Mouse (Mus musculus) cerebellum, adult 18-20 months (tissue): ENCODE data around the gene Tssk1.

Experiments
- DNase-seq, 2 experiments: peaks; one replicate each; pipeline ENCODE4 v3.0.0; 2021

The Tssk1 gene

DNA sequence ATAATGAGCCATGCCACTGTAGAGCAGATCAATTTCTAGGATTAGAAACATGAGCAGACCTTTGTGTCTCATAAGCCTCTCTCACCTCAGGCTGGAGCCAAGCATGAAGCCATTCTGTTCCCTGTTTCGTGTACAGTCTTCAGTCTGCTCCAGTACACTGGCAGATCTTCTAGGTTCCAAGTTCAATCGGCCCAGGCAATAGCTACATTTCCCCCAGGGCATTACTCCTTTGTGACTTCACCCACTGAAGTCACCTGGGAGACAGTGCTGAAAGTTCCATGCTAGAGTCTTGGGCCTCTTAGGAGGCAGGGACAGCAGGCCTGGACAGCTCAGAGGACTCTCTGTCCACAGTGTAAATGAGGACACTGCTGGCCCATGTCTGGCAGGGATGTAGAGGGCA, at the start of gene Tssk1:
Tssk1 (plus strand) TSS at position 301 of the 400 bp plus-strand sequence.
- DNase-seq, result no peak

DNA sequence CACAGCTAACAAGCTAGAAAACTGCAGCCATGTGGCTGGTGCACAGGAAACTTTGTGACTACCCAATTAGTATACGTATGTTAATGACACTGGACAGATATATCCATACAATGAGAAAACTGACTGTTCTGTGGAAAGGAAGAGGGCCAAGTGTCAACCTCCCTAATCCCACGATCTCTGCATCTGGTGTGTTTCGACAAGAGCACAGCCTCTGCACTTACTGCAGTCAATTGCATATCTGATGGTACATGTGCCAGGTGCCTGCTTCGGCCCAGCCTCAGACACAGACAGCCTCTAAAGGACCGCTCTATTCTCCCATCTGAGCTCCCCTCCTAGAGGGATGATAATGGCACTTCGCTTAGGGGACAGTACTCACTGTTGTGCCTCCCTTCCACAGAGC, 45.6 kb upstream of the Tssk1 start:
- no peak for DNase-seq

- peak; percentile 75 to 78 for DNase-seq
These were observed 45.1 kb upstream of the Tssk1 start for GRCm38 (mm10) chr16:17848928-17849327.

DNA sequence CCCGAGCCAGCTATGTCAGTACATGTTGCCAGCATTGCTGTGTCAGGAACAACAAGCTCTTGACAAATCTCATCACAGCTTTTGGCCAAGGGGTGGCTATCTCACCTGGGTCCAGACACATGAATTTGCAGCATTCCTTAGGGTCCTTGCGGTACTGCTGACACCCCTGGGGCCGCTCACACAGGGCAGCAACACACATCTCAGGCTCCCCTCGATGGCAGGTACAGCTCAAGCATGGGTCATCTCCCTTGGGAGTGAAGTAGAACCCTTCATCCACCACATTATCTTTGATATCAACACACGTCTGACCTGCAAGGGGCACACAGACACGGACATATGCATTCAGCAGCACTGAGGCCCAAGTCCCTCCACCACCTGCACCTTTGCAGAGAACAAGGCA, 44.5 kb upstream of the Tssk1 start:
- DNase-seq, result no peak

- peak in 1 of 2 experiments; percentile 42 for DNase-seq
These were observed 42.7 kb upstream of the Tssk1 start for GRCm38 (mm10) chr16:17851331-17851730.

- peak; percentile 89 to 92 for DNase-seq
These were observed 42.2 kb upstream of the Tssk1 start for GRCm38 (mm10) chr16:17851860-17852259.

DNA sequence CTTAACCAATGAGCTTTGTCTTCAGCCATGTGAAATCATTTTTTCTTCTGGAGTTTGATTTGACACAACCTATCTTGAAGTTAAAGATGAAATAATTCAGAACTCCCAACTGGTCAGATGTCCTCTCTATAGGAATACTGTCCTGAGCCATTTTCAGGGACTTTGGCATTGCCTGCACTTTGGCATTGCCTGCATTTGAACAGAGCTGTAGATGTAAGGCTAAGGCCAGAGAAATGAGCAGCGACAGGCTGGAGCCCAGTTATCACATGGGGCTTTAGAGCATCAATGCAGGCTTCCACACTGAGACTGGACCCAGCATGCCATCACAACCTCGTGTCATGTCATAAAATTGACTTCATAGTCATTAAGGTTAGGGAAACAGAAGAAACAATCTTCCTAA, 40.8 kb upstream of the Tssk1 start:
- no peak for DNase-seq

GRCm38 (mm10) chr16:17857157-17857556, 36.9 kb upstream of the Tssk1 start:
- no peak for DNase-seq

DNA sequence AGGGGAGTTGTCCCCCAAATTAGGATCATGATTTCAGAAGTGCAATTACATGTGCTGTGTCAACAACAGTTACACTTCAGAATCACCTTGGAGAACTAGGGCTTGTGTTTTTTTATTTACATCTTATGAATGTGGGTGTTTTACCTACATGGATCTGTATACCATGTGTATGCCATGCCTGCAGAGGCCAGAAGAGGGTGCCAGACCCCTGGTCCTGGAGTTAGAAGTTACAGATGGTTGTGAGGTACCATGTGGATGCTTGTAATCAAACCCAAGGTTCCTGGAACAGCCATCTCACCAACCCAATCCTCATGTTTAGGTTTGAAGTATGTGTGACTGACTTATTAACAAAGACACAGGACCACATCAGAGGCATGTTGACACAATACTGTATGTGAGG, 35.4 kb upstream of the Tssk1 start:
- DNase-seq, result peak in 1 of 2 experiments; percentile 46

- DNase-seq, result no peak
These were observed 28.7 kb upstream of the Tssk1 start for GRCm38 (mm10) chr16:17865293-17865692.

- DNase-seq, result peak in 1 of 2 experiments; percentile 45
These were observed 28.3 kb upstream of the Tssk1 start for GRCm38 (mm10) chr16:17865770-17866169.

DNA sequence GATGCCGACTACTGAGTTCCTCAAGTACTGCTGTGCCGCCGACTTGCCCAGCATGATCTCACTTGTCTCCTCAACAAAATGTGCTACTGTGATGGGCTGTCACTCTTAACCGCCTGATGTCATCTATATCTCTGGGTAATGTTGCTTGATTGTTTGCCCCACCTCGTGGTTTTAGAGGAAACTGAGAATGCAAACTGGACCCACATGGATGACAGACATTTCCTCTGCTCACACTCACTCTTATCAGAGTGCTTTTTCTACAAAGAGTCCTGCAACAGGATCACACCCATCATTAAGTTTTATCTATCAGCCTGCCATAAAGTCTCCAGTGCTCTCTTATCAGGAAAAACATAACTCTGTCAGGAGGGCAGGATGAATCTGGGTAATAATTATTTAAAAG, 22.8 kb upstream of the Tssk1 start:
- no peak for DNase-seq

DNA sequence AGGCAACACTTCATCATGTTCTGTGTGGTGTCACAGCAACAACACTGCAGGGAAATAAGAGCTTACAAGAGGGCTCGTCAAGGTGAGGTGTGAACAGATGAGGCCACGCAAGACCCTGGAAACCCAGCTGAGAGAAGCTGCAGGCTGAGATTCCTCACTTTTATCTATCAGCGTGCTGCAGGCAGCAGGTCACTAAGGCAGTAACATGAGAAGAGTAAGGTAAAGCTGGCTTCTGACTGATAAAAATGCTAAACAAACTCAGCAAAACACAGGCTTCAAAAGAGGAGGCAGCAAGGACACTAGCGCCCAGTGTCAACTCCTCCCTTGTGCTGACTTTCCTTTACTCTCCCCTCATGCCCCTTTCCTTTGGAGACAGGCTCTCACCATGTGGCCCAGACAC, 21.0 kb upstream of the Tssk1 start:
- no peak for DNase-seq

- peak in 1 of 2 experiments; percentile 56 for DNase-seq
These were observed 18.8 kb upstream of the Tssk1 start for GRCm38 (mm10) chr16:17875174-17875573.

GRCm38 (mm10) chr16:17876096-17876495, 17.9 kb upstream of the Tssk1 start:
- no peak for DNase-seq

DNA sequence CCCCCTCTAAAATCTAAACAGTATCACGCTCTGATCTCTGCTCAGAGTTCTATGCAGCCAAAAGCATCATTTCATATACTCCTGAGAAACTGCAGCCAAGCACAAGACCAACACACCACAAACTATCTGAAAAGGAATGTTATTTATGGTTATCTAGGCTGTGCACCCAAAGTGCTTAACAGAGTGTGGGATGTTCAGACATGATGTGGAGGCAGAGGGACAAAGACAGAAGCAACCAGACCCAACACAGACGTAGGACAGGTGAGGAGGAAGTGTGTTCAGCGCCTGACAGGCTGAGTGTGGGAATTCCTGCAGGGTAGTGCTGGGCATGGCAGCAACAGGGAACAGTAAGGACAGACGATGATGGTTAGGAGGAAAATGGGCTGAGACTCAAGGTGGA, 14.5 kb upstream of the Tssk1 start:
- no peak for DNase-seq

DNA sequence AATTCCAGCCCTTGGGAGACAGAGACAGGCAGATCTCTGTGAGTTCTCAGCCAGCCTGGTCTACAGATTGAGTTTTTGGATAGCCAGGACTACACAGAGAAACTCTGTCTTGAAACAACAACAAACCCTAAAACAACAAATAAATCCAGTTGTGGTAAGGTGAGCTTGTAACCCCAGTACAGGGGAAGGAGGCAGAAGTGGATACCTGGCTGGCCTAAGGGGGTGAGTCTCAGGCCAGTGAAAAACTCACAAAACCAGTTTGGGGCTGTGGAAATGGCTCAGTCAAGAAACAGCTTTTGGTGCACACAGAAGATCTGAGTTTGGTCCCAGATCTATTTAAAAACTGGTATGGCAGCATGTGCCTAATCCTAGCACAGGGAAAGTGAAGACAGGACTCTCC, 11.8 kb upstream of the Tssk1 start:
- DNase-seq, result no peak

- DNase-seq, result no peak
These were observed 9.9 kb upstream of the Tssk1 start for GRCm38 (mm10) chr16:17884116-17884515.

DNA sequence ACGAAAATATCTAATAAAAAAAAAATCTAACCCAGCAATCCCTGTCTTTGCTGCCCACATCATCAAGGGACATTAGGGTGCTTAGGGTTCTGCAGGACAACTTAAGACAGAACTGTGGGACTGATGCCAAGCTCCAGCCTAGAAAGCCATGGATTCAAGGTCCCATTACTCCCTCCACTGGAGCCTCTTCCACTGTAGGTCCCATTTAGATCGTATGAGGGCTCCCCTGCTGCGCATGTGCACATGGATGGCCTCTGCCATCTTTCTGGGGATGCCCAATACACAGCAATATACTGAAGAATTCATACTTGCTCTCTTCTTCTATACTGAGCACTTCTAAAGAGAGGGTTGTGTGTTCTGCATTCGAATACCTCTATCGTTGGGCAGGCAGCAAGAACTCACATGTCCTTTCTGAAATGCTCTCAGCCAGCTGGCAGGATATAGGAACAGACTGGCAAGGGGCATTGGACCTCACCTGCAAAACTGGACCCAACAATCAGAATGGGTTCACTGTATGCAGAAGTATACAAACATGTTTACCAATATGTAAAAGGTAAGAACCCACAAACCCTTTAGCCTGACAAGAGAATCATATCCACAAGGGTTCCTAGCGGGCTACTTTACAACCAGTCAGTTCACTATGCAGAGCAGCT, 4.2 kb upstream of the Tssk1 start:
- peak; percentile 35 to 44 for DNase-seq

DNA sequence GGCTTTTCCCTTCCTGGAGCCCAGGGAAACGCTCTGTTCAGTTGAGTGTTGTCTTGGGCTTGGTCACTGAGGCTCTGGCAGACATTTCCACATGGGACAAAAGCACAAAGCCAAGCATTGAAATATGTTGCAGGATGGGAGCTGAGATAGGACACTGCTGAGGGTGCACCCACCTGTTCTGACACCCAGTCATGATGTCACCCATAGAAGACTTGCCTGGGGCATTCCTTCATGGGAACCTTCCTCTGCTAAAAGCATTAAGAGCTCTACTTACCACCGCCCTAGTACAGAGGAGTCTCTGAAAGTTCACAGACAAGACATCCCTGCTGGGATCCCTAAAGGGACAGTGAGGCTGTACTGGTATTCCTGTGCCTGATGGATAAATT, 3.7 kb upstream of the Tssk1 start:
- DNase-seq, result peak in 1 of 2 experiments; percentile 33

GRCm38 (mm10) chr16:17890917-17891566, 3.0 kb upstream of the Tssk1 start:
- peak; percentile 93 to 94 for DNase-seq

DNA sequence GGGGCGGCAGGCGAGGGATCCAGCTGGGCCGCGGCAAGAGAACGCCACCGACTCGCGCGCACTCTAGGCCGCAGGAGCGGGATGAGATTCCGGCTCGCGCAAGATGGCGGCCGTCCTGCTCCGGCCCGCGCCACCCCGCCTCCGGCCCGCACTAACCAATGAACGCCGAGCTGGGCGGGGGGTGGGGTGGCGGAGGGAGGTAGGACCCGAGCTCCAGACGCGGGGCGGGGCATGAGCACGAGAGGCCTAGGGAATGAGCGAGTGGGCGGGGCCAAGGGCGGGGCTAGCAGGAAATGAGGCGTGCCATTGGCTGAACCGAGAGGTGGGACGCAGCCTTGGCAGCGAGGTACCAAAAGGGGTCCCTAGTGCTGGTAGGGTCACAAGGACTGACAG, 2.5 kb upstream of the Tssk1 start, which contains the start of gene Gm20518:
Gm20518 (minus strand) TSS at position 105 of the 393 bp plus-strand sequence.
- peak; percentile 100 for DNase-seq

- DNase-seq, result peak; percentile 88 to 89
These were observed 1.4 kb upstream of the Tssk1 start for GRCm38 (mm10) chr16:17892606-17893005.

DNA sequence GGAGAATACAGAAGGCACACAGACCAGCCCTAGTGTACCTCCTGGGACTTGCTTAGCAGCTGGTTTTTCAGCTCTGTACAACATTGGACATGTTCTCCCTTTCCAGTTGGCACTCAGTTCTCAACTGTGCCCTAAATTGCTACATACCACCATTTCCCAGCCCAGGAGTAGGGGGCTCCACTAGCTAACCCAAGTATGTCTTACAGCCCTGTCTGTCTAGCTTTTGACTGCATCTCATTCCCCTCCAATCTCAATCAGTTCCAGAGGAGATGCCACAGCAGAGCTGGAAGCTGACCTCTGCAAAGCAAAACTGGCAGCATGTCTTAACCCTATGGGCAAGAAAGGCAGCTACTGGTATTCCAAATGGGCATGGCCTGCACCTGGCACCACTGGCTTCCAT, 2.1 kb downstream of the Tssk1 start:
- no peak for DNase-seq

GRCm38 (mm10) chr16:17898462-17898861, 4.4 kb downstream of the Tssk1 start, which contains the start of the genes Dgcr2 and Tssk2:
Gene Dgcr2 (minus strand): TSS chr16:17898562.
Gene Tssk2 (plus strand): TSS chr16:17898637.
- no peak for DNase-seq
